Mouse (Mus musculus): ENCODE measurements around the gene Stk38l. TPM values are rescaled to one million over a fixed set of nuclear protein-coding genes. Genes with fewer than 3 reads are reported as not detected.

Gene Stk38l
- total RNA-seq, 2 experiments from 2014 or later, result 1.2 to 1.9 TPM

Other genes with a start within 250 kb of the Stk38l start
- 6.0 and 9.5 TPM in 2 replicates for gene Itpr2, start 222.8 kb upstream of the Stk38l start, total RNA-seq (2014; fragmentation: Nextera tagmentation)
- 15.1 and 22.6 TPM in 2 replicates for gene Itpr2, start 222.8 kb upstream of the Stk38l start, total RNA-seq (2017)
- 96.1 and 107 TPM in 2 replicates for gene Fgfr1op2, start 147.8 kb upstream of the Stk38l start, total RNA-seq (2014; fragmentation: Nextera tagmentation)
- 151 and 157 TPM in 2 replicates for gene Fgfr1op2, start 147.8 kb upstream of the Stk38l start, total RNA-seq (2017)
- 90.4 and 111 TPM in 2 replicates for gene Ints13, start 147.2 kb upstream of the Stk38l start, total RNA-seq (2014; fragmentation: Nextera tagmentation)
- gene Ints13, start 147.2 kb upstream of the Stk38l start, total RNA-seq (2017), result 93.8 and 132 TPM in 2 replicates
- gene Med21, start 82.4 kb upstream of the Stk38l start, total RNA-seq (2014; fragmentation: Nextera tagmentation), result 214 and 275 TPM in 2 replicates
- 240 and 246 TPM in 2 replicates for gene Med21, start 82.4 kb upstream of the Stk38l start, total RNA-seq (2017)
- gene Tm7sf3, start 82.2 kb upstream of the Stk38l start, total RNA-seq (2014; fragmentation: Nextera tagmentation), result 73.5 and 89.1 TPM in 2 replicates
- gene Tm7sf3, start 82.2 kb upstream of the Stk38l start, total RNA-seq (2017), result 104 and 107 TPM in 2 replicates
- not detected in 2 replicates for gene Arntl2, start 71.1 kb downstream of the Stk38l start, total RNA-seq (2014; fragmentation: Nextera tagmentation)
- gene Arntl2, start 71.1 kb downstream of the Stk38l start, total RNA-seq (2017), result not detected in 2 replicates
- gene Smco2, start 125.1 kb downstream of the Stk38l start, total RNA-seq (2014; fragmentation: Nextera tagmentation), result not detected in 2 replicates
- not detected in 2 replicates for gene Smco2, start 125.1 kb downstream of the Stk38l start, total RNA-seq (2017)
- 10.4 and 21.0 TPM in 2 replicates for gene Ppfibp1, start 163.5 kb downstream of the Stk38l start, total RNA-seq (2014; fragmentation: Nextera tagmentation)
- gene Ppfibp1, start 163.5 kb downstream of the Stk38l start, total RNA-seq (2017), result 11.1 and 18.4 TPM in 2 replicates
- gene 1700034J05Rik, start 229.4 kb downstream of the Stk38l start, total RNA-seq (2014; fragmentation: Nextera tagmentation), result not detected in 2 replicates
- not detected in 2 replicates for gene 1700034J05Rik, start 229.4 kb downstream of the Stk38l start, total RNA-seq (2017)

All from granulocyte monocyte progenitor cell, adult 5-6 weeks (primary cell).